Mouse (Mus musculus) ovary, postnatal 36 days (tissue): ENCODE data around the gene Zfp786.
A peak's percentile ranks its signal among the peaks of the same experiment; 100 is the strongest.

Experiments
- DNase-seq: peaks from one replicate; pipeline ENCODE4 v3.0.0; 2022; ENCODE audit warnings: low spot score, mixed read lengths

The Zfp786 gene

GRCm38 (mm10) chr6:47821236-47821635 lies 9.4 kb downstream of the Zfp786 start:
- no peak for DNase-seq

GRCm38 (mm10) chr6:47819626-47820325 lies 10.9 kb downstream of the Zfp786 start:
- DNase-seq = no peak

DNA sequence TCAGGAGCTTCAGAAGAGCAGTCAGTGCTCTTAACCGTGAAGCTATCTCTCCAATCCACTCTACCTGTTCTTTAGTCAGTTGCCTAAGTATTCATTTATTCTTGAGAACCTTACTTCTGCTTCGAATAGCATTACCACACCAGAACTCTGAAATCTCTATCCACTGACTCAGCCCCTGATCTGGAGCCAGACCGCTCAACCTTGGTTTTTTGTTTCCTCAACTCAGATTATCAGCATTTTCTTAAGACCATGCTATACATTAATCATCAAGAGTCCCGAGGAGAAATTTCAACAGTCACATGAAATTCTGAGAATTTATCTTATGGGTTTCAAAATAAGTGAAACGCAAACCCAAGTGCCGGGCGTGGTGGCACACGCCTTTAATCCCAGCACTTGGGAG lies 11.9 kb downstream of the Zfp786 start:
- no peak for DNase-seq

DNA sequence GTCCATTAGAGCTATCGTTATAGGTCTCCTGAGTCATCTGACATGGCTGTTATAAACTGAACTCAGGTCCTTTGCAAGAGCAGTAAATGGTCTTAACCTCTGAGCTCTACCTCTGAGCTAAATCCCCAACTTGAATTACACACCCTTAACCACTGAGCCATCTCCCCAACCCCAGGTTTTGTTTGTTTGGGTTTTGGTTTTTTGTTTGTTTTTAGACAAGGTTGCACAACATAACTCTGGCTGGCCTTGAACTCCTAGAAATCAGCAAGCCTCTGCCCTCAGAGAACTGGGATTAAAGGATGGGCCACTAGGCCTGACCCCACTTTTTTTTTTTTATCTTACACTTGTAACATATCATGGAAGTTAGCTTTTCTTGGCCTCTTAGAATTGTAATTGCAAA lies 14.5 kb downstream of the Zfp786 start:
- DNase-seq = no peak

DNA sequence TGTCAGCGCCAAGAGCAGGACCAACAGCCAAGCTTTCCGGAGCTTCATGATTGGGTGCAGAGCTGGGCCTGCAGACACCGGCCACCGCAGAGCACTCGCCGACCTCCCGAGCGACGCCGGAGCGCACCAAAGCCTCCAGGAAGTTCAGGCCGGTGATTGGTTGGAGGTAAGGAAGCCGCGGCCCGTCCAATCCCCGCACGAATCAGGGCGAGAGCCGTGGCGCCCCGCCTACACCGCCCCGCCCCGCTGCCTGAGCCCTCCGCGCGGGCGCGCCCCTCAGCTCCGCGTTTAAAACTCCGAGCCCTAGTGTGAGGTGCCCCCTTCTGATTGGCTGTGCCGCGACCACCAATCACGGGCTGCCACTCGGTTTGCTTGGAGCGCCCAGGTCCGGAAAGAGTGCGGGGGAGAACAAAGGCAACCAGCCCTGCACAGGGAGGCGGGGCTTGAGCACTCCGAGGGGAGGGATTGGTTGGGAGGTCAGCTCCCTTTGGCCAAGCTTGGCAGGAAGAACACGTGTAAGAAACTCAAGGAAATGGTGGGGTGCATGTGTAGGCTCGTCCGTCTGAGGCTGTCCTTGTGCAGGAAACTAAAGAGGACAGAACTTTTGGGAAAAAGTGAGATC lies 17.3 kb downstream of the Zfp786 start, which contains the start of gene Pdia4:
Gene Pdia4, minus strand, starts transcription at position 174 of the 622 bp plus-strand sequence.
- peak; percentile 99 for DNase-seq

GRCm38 (mm10) chr6:47812271-47812915 lies 18.3 kb downstream of the Zfp786 start:
- DNase-seq = no peak

DNA sequence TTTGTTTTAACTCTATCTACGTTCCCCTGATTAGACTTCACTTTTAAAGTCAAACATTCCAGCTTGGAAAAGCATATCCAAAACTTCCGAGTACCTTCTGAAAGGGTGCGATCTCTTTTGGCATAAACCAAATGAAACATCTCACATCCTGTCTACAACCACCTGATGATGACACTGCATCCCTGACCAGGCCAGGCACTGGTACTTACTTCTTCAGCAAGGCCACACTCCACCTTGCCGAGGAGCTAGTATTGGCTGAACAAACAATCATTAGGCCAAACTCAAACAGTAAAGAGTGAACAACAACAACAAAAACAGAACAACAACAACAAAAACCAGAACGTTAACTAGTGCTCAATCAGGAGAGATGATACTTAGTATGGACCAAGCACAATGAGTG lies 19.3 kb downstream of the Zfp786 start:
- no peak for DNase-seq

DNA sequence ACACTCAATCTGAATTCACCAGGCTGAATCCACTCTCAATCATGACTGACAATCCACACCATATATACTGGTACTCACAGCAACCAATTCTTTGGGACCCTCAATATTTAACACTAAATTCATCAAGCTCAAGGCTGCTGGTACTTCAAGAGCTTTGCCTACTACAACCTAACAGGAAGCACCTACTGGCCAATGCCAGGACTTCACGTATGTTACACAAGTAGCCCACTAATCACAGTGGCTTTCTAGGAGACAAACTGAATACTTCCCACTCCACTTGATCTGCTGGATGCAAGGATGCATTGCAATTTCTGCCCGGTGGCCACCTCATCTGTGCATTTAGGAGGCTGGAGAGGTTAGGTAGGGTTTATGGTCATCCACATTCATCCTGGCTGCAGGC lies 20.5 kb downstream of the Zfp786 start:
- no peak for DNase-seq

DNA sequence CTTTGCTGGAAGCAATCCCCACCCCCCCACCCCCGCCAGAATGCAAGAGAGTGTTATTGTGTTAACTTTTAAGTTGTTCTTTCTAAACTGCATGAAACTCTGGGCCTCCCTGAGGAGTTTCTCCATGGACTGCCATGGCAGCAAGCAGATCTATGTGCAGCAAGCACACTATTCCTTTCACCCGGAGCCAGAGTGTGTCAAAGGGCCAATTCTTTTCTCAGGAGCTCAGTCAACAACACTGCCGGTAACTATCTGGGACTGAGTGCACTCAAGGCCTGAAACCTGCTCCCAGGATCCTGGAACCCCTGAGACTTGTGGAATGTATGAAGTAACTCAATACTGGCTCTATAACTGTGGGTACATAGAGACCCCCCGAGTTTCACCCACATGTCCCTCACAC lies 21.6 kb downstream of the Zfp786 start:
- DNase-seq = no peak

DNA sequence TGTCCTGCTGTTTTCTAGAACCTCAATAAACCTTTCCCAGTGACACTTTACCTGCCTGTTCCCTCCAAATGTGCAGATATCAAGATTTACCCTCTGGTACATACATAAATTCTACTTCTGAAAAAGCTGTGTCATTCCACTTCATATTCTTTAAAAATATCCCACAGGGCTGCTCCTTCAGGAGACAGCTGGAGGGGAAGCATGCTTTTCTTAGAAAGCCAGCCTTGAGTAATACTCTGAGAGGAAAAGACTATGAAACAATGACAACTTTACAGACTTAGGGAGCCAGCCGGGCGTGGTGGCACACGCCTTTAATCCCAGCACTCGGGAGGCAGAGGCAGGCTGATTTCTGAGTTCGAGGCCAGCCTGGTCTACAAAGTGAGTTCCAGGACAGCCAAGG lies 22.1 kb downstream of the Zfp786 start:
- DNase-seq = no peak

DNA sequence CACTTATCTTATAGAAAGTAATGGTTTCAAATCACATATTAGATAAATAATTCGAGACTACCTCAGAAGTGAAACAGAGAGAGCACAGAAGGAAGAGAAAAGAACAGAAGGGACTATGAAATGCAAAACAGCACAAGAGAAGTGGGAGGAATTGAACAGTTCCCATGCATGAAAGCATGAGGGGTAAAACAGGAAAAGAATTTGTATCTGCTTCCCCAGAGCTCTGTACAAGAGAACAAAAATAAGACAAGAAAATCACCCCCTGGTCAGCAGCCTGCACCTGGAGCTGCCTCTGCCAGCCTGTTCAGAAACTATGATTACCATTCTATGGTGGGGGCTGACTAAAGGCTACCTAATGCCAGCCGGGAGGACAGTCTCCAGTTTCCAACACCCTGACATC lies 23.2 kb downstream of the Zfp786 start:
- no peak for DNase-seq

DNA sequence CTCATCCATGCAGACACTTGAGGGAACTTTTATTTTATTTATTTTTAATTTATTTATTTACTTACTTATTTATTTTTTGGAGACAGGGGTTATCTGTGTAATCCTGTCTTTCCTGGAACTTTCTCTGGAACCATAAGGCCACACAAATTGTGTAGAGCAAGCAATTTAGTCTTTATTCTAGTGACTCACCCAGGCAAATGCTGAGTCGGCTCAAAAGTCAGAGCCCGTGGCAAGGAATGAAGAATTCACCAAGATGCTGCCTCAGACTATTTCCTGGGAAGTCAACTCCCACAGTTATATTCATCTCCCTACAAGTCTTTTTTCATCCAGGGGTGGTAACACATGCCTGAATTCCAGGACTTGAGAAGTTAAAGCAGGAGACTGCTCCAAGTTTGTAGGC lies 25.1 kb downstream of the Zfp786 start:
- DNase-seq = no peak

DNA sequence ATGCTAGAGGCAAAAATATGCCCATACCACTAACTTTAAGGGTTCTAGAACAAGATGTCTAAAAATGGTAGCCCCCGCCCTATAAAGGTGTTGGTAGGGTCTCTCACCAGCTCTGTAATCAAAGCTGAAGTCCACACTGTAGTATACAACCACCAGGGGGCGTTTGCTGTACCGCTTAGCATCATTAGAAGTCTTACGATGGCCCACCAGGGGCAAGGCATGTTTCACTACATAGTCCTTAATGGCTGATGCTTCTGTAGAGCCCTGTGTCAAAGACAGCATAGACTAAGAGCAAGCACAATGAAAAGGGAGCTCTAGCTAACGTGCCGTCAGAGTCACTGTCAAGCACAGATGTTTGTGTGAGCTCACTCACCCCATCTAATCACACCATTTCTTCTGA lies 31.6 kb downstream of the Zfp786 start:
- DNase-seq = no peak

- DNase-seq = peak; percentile 35
These were observed 36.4 kb downstream of the Zfp786 start for GRCm38 (mm10) chr6:47794106-47794830.

- no peak for DNase-seq
These were observed 37.4 kb downstream of the Zfp786 start for GRCm38 (mm10) chr6:47793284-47793683.

DNA sequence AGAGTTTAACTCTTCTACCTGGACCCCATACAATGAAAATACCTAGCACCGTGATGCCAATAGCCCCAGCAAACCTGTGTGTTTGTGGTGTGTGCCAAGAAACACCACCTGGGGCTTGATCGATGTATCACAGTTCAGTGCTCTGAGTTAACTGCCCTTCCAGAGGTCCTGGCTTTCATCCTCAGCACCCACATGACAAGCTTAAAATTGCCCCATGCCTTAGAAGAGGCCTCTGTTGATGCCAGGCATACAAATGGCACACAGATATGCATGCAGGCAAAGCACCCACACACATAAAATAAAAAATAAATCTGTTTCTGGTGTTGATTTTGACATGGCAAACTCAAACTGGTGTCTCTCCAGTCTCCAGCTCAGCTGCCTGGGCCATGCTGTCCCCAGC lies 38.1 kb downstream of the Zfp786 start:
- no peak for DNase-seq

DNA sequence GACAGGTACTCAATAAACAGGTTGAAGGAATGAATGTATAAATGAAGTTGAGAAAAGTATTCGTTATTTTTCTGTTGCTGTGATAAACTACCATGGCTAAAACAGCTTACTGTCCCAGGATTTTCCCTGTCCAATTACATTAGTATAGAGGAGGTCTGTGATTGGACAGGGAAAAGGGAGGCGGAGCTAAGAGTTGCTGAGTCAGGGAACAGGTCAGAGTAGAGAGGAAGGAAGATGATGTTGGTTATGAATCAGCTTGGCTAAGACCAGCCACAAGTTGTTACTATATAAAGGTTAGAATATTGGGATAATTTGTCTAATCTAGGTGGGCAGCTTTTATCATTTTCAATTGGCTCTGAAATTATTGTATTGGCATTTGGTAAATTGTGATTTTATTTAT lies 39.9 kb downstream of the Zfp786 start:
- no peak for DNase-seq

GRCm38 (mm10) chr6:47788821-47789220 lies 41.8 kb downstream of the Zfp786 start:
- DNase-seq = no peak

DNA sequence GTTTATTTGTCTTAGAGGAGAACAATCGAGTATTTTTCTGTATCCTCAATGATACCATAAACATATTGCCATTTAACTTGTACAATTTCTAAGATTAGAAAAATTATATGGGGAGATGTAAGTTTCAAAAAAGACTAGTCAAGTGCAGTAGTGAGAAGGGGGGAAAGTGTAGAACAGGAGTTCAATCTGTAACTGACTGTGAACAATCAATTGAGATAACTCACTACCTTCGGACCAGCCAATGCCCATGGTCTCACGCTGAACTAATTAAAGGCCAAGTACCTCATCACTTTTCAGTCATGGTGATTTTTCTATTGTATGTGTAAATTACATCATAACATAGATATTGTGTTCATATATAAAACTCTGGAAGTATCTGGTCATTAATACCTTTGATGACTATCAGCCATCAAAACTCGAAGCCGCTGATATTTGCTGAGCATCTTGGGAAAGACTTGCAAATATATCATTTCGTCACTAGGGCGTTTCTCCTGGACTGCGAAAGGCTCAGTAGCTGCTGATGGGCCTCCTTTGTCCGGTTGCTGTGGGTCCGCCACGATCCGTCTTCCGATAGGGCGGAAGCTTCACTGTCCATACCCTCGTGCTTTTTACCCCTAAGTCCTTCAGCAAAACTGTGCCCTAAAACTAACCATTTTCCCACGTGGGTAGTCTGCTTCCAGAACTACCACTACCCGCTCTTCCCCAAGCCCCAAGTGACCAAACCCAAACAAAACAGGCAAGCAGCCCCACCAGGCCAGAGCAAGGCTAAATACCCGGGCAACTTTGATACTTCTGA lies 42.5 kb downstream of the Zfp786 start:
- peak; percentile 77 for DNase-seq

DNA sequence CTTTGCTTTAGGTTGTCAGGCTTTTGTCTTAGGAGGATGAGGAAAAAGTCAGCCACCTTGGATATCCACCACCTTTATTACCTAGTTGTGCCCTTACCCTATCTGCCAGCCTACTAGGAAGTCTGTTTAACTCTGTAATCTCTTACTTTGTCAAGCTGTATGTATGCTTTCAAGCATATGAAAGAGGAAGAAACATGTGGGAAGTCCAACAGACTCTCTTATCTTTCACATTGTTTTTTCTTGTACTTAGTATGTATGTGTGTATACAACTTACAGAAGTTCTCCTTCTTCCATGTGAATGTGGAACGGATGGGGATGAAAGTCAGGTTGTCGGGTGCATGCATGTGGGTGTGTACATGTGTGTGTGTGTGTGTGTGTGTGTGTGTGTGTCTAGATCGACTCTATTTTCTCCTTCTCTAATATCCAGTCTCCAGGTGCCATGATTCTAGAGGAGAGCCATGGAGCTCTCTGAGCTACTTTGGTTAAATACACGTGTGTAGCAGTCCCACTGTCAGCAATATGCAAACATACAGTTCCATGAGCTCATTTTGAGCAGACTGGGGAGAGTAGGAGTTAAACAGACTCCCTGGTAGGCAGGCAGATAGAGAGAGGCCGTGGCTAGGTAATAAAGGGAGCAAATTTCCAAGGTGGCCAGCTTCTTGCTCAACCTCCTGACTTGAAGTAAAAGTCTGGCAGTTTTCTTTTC lies 45.8 kb downstream of the Zfp786 start:
- no peak for DNase-seq
